Mouse (Mus musculus) adrenal gland, adult 2 months (tissue): ENCODE measurements around the gene Usp54. TPM values are rescaled to one million over a fixed set of nuclear protein-coding genes. Genes with fewer than 3 reads are reported as not detected.
"Not testable (repeated sequence)": the region's sequence is repeated elsewhere in the genome, so short reads cannot be mapped to it uniquely, and the experiment has no call there.

Experiments used
- DNase-seq: peaks from one replicate; pipeline ENCODE4 v3.0.0; 2021
- polyA plus RNA-seq: library from polyadenylated mRNA; depleted of rRNA; stranded (reverse); fragments of >200 nt; gene quantifications from 2 replicates; pipeline ENCODE4 v1.2.3, GENCODE M21; 2012
- total RNA-seq, 2 experiments: library from RNA; stranded (reverse); gene quantifications; 2 replicates each; pipeline ENCODE4 v1.2.3; 2021

Usp54 gene
- total and polyA plus RNA-seq, 3 experiments, result 5.6 to 12.1 (median 11.3) TPM

- DNase-seq, result no peak
Measured at GRCm38 (mm10) chr14:20654690-20655421, 14.0 kb upstream of the Usp54 start.

GRCm38 (mm10) chr14:20651722-20652256 lies 10.9 kb upstream of the Usp54 start:
- no peak for DNase-seq

GRCm38 (mm10) chr14:20651000-20651399 lies 10.1 kb upstream of the Usp54 start:
- no peak for DNase-seq

- DNase-seq, result no peak
Measured at GRCm38 (mm10) chr14:20646381-20646780, 5.5 kb upstream of the Usp54 start.

- no peak for DNase-seq
Measured at GRCm38 (mm10) chr14:20645547-20645946, 4.7 kb upstream of the Usp54 start.

GRCm38 (mm10) chr14:20641438-20641875 lies 594 bp upstream of the Usp54 start:
- no peak for DNase-seq

- DNase-seq, result peak; percentile 29
Measured at GRCm38 (mm10) chr14:20639918-20640619, 794 bp downstream of the Usp54 start.

- no peak for DNase-seq
Measured at GRCm38 (mm10) chr14:20638702-20639101, 2.2 kb downstream of the Usp54 start.

- DNase-seq, result no peak
Measured at GRCm38 (mm10) chr14:20637818-20638574, 2.9 kb downstream of the Usp54 start.

- not testable (repeated sequence) for DNase-seq
Measured at GRCm38 (mm10) chr14:20636968-20637367, 3.9 kb downstream of the Usp54 start.

- DNase-seq, result no peak
Measured at GRCm38 (mm10) chr14:20635546-20635945, 5.3 kb downstream of the Usp54 start.

GRCm38 (mm10) chr14:20631253-20631652 lies 9.6 kb downstream of the Usp54 start:
- no peak for DNase-seq

GRCm38 (mm10) chr14:20626971-20627370 lies 13.9 kb downstream of the Usp54 start:
- DNase-seq, result no peak

GRCm38 (mm10) chr14:20626447-20626846 lies 14.4 kb downstream of the Usp54 start:
- DNase-seq, result no peak

GRCm38 (mm10) chr14:20622907-20623306 lies 18.0 kb downstream of the Usp54 start:
- DNase-seq, result no peak

- DNase-seq, result no peak
Measured at GRCm38 (mm10) chr14:20622412-20622811, 18.5 kb downstream of the Usp54 start.

- no peak for DNase-seq
Measured at GRCm38 (mm10) chr14:20621903-20622302, 19.0 kb downstream of the Usp54 start.

GRCm38 (mm10) chr14:20619131-20619530 lies 21.7 kb downstream of the Usp54 start:
- no peak for DNase-seq

- DNase-seq, result peak; percentile 29
Measured at GRCm38 (mm10) chr14:20618211-20618610, 22.7 kb downstream of the Usp54 start.

GRCm38 (mm10) chr14:20616421-20616820 lies 24.4 kb downstream of the Usp54 start:
- peak; percentile 44 for DNase-seq

- DNase-seq, result no peak
Measured at GRCm38 (mm10) chr14:20615075-20615474, 25.8 kb downstream of the Usp54 start.

- DNase-seq, result no peak
Measured at GRCm38 (mm10) chr14:20612820-20613219, 28.0 kb downstream of the Usp54 start.
